Mouse (Mus musculus) forebrain, embryonic 12.5 days (tissue): ENCODE data around the gene Zfp72. TPM values are rescaled to one million over a fixed set of nuclear protein-coding genes. Genes with fewer than 3 reads are reported as not detected.

ENCODE experiments used
- ATAC-seq: fragments of 200-750 bp; cut with Nextera tagmentation; 2 replicates; pipeline ENCODE4 v1.8.0; 2017; ENCODE audit warnings: moderate TSS enrichment; ENCODE audit not compliant: low FRiP score
- H3K27ac ChIP-seq: fragments of 300-500 bp; sonication (generic); 2 replicates; pipeline ENCODE4 v1.5.1; 2016; ENCODE audit warnings: mild to moderate bottlenecking
- H3K27me3 ChIP-seq: fragments of 300-500 bp; sonication (generic); 2 replicates; pipeline ENCODE4 v1.6.1; 2016; ENCODE audit warnings: mild to moderate bottlenecking
- H3K36me3 ChIP-seq: fragments of 300-500 bp; sonication (generic); replicated peaks from 2 replicates; pipeline ENCODE4 v1.6.1; 2016; ENCODE audit warnings: mild to moderate bottlenecking
- H3K4me1 ChIP-seq: fragments of 300-500 bp; sonication (generic); 2 replicates; pipeline ENCODE4 v1.6.1; 2016
- H3K4me2 ChIP-seq: fragments of 300-500 bp; sonication (generic); 2 replicates; pipeline ENCODE4 v1.6.1; 2016; ENCODE audit warnings: mild to moderate bottlenecking, moderate library complexity
- H3K4me3 ChIP-seq: fragments of 300-500 bp; sonication (generic); replicated peaks from 2 replicates; pipeline ENCODE4 v1.5.1; 2016; ENCODE audit warnings: mild to moderate bottlenecking
- H3K9ac ChIP-seq: fragments of 300-500 bp; sonication (generic); 2 replicates; pipeline ENCODE4 v1.6.1; 2016; ENCODE audit warnings: mild to moderate bottlenecking
- H3K9me3 ChIP-seq: fragments of 300-500 bp; sonication (generic); 2 replicates; pipeline ENCODE4 v1.6.1; 2016
- WGBS: fragments of 180-500 bp; shearing (Covaris S2); methylation state at CpG from one replicate; pipeline ENCODE4 v1.1.7; 2016; 5-methylcytosine and 5-hydroxymethylcytosine counted together
- polyA plus RNA-seq: library from polyadenylated mRNA; unstranded; fragments of >200 nt; fragmentation: Nextera tagmentation; extraction: Ambion mirVana; gene quantifications from 2 replicates; pipeline ENCODE4 v1.2.1, GENCODE M21; 2016

Zfp72 gene
- polyA plus RNA-seq = 3.1 and 3.2 TPM in 2 replicates

- H3K27ac ChIP-seq = no peak within 1 kb of the TSS
- H3K4me2 ChIP-seq = peak within 1 kb of the TSS; percentile 63
- ATAC-seq = peak; percentile 90
- H3K4me1 ChIP-seq = peaks cover 6% of the 10 kb centered on the region; the same call in 1 of the 2 replicates
- H3K4me3 ChIP-seq = peak within 1 kb of the TSS; percentile 56
- WGBS = 3% methylated on average over 14 of the region's 14 CpGs
- H3K9me3 ChIP-seq = no peaks in the 10 kb centered on the region
- H3K27me3 ChIP-seq = no peaks in the 10 kb centered on the region
- peak within 1 kb of the TSS; percentile 50 for H3K9ac ChIP-seq
- no peaks in the 10 kb centered on the region for H3K36me3 ChIP-seq
These were observed at the start of gene Zfp72 for GRCm38 (mm10) chr13:74390371-74390990. TSS of gene Zfp72 (minus strand) at chr13:74390836.

DNA sequence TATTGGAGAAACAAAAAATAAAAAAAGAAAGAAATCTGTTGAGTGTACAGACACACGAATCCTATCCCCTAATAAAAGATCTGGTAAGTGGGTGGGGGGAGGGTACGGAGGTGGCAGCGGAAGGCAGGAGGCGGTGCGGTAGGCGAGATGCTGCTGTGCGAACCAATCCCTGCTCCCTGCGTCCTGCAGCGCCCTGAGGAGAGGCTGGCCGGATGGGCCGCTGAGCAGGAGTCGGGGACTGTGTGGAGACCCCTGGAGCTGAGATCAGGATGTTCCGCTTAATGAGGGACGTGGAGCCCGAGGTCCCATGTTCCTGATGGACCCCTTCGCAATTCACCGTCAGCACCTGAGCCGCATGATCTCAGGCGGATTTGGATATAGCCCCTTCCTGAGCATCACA lies 49.3 kb upstream of the Zfp72 start:
- 28% methylated on average over 19 of the region's 19 CpGs for WGBS
- no peak for ATAC-seq
- peaks cover 48% of the 10 kb centered on the region for H3K9me3 ChIP-seq
- no peak overlapping the region for H3K9ac ChIP-seq
- no peaks in the 10 kb centered on the region for H3K4me1 ChIP-seq
- no peak overlapping the region for H3K4me3 ChIP-seq
- no peak overlapping the region for H3K4me2 ChIP-seq
- peaks cover 18% of the 10 kb centered on the region; the same call in 1 of the 2 replicates for H3K36me3 ChIP-seq
- no peaks in the 10 kb centered on the region for H3K27me3 ChIP-seq
- no peak overlapping the region for H3K27ac ChIP-seq

DNA sequence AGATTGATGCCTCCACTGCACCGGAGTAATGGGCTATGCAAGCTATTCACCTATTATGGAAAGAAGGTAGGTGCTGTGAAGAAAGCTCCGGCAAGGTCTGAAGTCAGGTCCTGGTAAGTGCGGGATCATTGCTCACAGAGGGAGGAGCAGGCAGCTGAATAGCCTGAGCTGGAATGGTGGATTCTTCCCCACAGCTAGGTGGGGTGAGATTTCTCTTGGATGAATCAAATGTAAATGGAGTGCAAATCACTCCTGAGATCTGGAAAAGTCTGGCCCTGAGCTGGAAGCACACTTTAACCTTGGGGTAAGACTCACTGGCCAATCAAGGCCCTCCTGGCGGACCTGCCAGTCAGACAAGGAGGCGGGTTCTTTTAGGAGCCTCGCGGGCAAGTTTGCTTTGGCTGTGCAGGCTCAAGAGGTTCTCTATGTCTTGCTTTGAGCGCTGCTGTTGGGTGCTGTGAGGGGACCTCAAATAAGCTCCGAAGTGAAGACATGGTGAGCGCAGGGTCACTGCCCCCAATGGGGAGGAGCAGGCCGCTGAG lies 8.7 kb upstream of the Zfp72 start, which contains the start of gene Ftl1-ps1:
Gene Ftl1-ps1, plus strand, starts transcription at position 397 of the 542 bp plus-strand sequence.
- ATAC-seq = no peak
- H3K4me1 ChIP-seq = no peaks in the 10 kb centered on the region
- 11% methylated on average over 11 of the region's 11 CpGs for WGBS
- H3K27ac ChIP-seq = no peak within 1 kb of the TSS
- H3K9ac ChIP-seq = no peak within 1 kb of the TSS
- peak within 1 kb of the TSS; percentile 27 for H3K4me2 ChIP-seq
- H3K4me3 ChIP-seq = no peak within 1 kb of the TSS
- no peaks in the 10 kb centered on the region for H3K36me3 ChIP-seq
- 0 out of 2 replicates have a peak, but pooled peaks cover 4% of the 10 kb centered on the region for H3K27me3 ChIP-seq
- no peaks in the 10 kb centered on the region for H3K9me3 ChIP-seq

DNA sequence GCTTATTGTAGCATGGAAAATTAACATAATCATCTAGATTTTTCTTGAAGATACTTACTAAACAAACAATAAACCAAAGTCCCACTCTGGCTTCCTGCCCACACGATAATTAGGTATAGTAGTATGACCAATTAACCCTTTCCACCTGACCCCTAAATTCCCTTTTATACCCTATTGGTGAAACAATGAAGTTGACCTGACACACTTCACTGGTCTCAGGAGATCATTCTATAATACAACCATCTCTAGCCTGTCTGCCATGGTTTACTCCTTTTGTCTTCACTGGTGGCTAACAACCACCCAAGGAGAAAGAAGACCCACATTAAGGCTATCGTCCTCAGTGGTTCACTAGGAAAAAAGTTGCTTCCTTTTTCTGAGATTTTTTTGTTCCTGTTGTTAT lies 520 bp upstream of the Zfp72 start:
- WGBS = 76% methylated on average over 2 of the region's 2 CpGs
- no peak overlapping the region for H3K9ac ChIP-seq
- peak; percentile 65 for ATAC-seq

GRCm38 (mm10) chr13:74389730-74390129 lies 906 bp downstream of the Zfp72 start:
- Histone ChIP-seq H3K27me3 (no peaks in the 10 kb centered on the region), H3K4me3 (peak overlapping the region; percentile 56), H3K9me3 (no peaks in the 10 kb centered on the region), H3K4me1 (peaks cover 6% of the 10 kb centered on the region; the same call in 1 of the 2 replicates), H3K36me3 (no peaks in the 10 kb centered on the region), H3K4me2 (peak overlapping the region; percentile 63), H3K27ac (no peak overlapping the region), H3K9ac (no peak overlapping the region)
- 68% methylated on average over 6 of the region's 6 CpGs for WGBS
- ATAC-seq = no peak

More for the DNA sequence above, 520 bp upstream of the Zfp72 start:
- H3K36me3 ChIP-seq = no peaks in the 10 kb centered on the region
- no peak overlapping the region for H3K27ac ChIP-seq
- no peak overlapping the region for H3K4me3 ChIP-seq
- no peaks in the 10 kb centered on the region for H3K9me3 ChIP-seq
- peaks cover 6% of the 10 kb centered on the region; the same call in 1 of the 2 replicates for H3K4me1 ChIP-seq
- no peak overlapping the region for H3K4me2 ChIP-seq
- H3K27me3 ChIP-seq = no peaks in the 10 kb centered on the region

DNA sequence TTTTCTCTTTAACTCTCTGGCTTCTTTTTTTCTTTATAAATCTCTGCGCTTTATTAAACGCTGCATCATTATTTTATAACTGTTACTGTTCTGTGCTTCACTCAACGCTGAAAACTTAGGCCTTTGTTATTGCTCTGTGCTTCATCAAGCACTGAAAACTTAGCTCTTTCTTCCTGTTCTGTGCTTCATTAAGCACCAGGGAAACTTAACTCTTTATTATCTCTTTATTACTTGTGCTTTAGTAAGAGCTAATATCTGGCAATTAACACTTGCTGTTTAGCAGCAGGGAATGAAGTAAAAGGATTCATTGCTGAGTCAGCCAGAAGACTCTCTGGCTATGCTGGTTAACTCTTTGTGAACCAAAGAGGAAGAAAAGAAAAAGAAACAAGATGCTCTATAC lies 8.3 kb downstream of the Zfp72 start:
- WGBS = 20% methylated on average over 3 of the region's 3 CpGs
- Histone ChIP-seq H3K4me1 (peaks cover 12% of the 10 kb centered on the region; the same call in 1 of the 2 replicates), H3K4me2 (no peak overlapping the region), H3K36me3 (no peaks in the 10 kb centered on the region), H3K27ac (no peak overlapping the region), H3K9ac (no peak overlapping the region), H3K9me3 (no peaks in the 10 kb centered on the region), H3K4me3 (no peak overlapping the region), H3K27me3 (0 out of 2 replicates have a peak, but pooled peaks cover 5% of the 10 kb centered on the region)
- ATAC-seq = peak; percentile 30; the same call in 1 of the 2 replicates

DNA sequence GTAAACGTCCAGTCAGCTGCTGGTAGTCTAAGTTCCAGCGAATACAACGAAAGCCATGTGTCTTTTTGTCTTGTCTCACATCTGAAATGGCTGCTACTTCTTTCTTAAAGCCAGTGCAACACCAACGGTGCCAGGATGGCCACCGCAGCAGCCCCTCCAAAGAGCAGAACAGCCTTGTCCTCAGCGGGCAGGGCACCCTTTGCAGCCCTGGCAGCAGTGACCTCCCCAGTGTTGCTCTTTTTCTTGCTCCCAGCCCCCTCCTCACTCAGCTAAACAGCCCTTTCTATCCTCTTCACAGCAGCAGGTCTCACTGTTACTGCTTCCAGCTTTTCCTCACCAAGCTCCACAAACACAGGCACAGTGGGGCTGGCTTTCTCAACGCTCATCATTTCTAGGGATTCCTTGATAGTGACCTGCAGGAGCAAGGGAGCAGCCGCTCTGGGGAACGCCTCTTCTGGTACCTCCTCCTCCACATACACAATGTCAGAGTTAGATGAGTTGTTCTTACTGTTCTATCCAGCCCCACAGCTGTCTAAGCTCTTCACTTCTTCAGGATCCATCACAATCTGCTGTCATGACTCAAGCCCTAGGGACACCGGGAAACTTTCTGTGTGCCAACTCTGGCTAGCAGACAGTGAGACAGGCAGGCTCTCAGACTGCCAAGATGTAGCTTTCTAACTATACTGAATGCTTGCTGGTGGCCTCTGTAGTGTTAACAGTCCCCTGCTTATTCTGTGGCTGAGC lies 8.9 kb downstream of the Zfp72 start:
- 68% methylated on average over 10 of the region's 10 CpGs for WGBS
- ATAC-seq = peak; percentile 11; the same call in 1 of the 2 replicates

DNA sequence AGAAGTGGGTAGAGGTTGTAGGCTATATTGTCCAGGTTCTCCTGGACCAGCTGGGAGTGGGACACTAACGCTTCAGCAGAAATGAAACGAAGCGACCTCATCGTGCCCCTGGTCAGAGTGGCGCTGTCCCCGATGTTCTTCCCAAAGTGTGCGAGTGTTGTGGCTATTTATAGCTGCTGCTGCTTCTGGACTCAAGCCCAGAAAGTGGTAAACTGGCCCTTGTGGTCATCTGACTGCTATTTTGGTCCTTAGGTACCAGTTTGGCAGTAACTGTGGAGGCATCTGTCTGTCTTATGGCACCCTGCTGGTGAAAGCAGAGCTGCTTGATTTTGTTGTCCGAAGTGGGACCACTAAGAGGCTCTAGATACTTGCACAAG lies 26.8 kb downstream of the Zfp72 start, which contains the start of gene Lrrc14b:
Gene Lrrc14b, minus strand, starts transcription at position 147 of the 377 bp plus-strand sequence.
- ATAC-seq = no peak
- WGBS = 89% methylated on average over 8 of the region's 8 CpGs
- H3K4me1 ChIP-seq = no peaks in the 10 kb centered on the region
- no peak within 1 kb of the TSS for H3K4me3 ChIP-seq
- H3K27ac ChIP-seq = no peak within 1 kb of the TSS
- H3K36me3 ChIP-seq = peaks cover 24% of the 10 kb centered on the region
- H3K27me3 ChIP-seq = no peaks in the 10 kb centered on the region
- H3K4me2 ChIP-seq = no peak within 1 kb of the TSS
- no peaks in the 10 kb centered on the region for H3K9me3 ChIP-seq
- no peak within 1 kb of the TSS for H3K9ac ChIP-seq

More for the DNA sequence above, 8.9 kb downstream of the Zfp72 start:
- Histone ChIP-seq H3K4me1 (peaks cover 12% of the 10 kb centered on the region; the same call in 1 of the 2 replicates), H3K4me3 (no peak overlapping the region), H3K9ac (no peak overlapping the region), H3K9me3 (no peaks in the 10 kb centered on the region), H3K4me2 (no peak overlapping the region), H3K36me3 (no peaks in the 10 kb centered on the region), H3K27me3 (0 out of 2 replicates have a peak, but pooled peaks cover 5% of the 10 kb centered on the region), H3K27ac (no peak overlapping the region)

DNA sequence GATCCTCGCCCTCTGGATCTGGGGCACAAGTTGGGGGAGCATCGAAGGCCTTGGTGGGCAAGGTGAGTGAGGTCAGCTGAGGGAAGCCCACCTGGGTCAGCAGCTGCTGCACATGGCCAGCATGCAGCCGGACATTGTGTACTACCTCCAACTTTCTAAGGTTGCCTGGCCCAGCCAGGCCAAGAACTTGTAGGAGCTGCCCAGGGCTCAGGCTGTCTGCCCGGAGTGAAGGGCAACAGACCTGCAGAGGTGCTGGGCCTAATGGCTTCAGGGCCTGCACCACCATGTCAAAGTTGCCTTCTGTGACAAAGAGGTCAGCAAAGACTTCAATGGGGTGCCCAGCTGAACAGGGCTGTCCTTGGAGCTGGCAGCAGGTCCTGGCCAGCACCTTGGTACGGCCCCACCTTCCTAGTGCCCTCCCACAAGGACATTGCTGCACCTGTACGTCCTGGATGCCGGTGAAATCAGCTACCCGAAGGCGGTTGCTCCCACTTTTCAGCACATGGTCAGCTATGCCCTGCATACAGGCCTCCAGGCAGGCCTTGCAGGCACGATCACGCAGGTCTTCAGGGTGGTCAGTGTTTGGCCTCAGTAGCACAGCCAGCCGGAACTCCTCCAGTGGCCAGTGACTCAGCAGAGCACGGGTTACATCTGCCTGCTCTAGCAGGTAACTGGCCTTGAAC lies 27.3 kb downstream of the Zfp72 start:
- 92% methylated on average over 13 of the region's 13 CpGs for WGBS
- Histone ChIP-seq H3K4me1 (no peaks in the 10 kb centered on the region), H3K36me3 (peaks cover 29% of the 10 kb centered on the region), H3K9ac (no peak overlapping the region), H3K9me3 (no peaks in the 10 kb centered on the region), H3K27ac (no peak overlapping the region), H3K4me2 (no peak overlapping the region), H3K4me3 (no peak overlapping the region), H3K27me3 (no peaks in the 10 kb centered on the region)
- peak; percentile 30; the same call in 1 of the 2 replicates for ATAC-seq

GRCm38 (mm10) chr13:74362218-74362617 lies 28.4 kb downstream of the Zfp72 start:
- 84% methylated on average over 2 of the region's 2 CpGs for WGBS
- Histone ChIP-seq H3K9ac (no peak overlapping the region), H3K36me3 (peaks cover 35% of the 10 kb centered on the region), H3K4me3 (no peak overlapping the region), H3K27ac (no peak overlapping the region), H3K27me3 (no peaks in the 10 kb centered on the region), H3K4me1 (no peaks in the 10 kb centered on the region), H3K9me3 (no peaks in the 10 kb centered on the region), H3K4me2 (no peak overlapping the region)
- no peak for ATAC-seq

GRCm38 (mm10) chr13:74356491-74356890 lies 34.1 kb downstream of the Zfp72 start:
- Histone ChIP-seq H3K4me2 (no peak overlapping the region), H3K4me1 (no peaks in the 10 kb centered on the region), H3K4me3 (no peak overlapping the region), H3K9ac (no peak overlapping the region), H3K9me3 (no peaks in the 10 kb centered on the region), H3K27me3 (no peaks in the 10 kb centered on the region), H3K27ac (no peak overlapping the region), H3K36me3 (peaks cover 66% of the 10 kb centered on the region)
- 95% methylated on average over 13 of the region's 13 CpGs for WGBS
- no peak for ATAC-seq
